Mouse (Mus musculus): ENCODE data around the gene Fap. TPM values are rescaled to one million over a fixed set of nuclear protein-coding genes. Genes with fewer than 3 reads are reported as not detected.

The Fap gene
- 23.1 and 38.9 TPM in 2 replicates for polyA plus RNA-seq (2011; ENCODE audit: insufficient read length, low read depth, missing spikeins)

GRCm38 (mm10) chr2:62573753-62574159 lies at the start of gene Fap:
TSS of gene Fap (minus strand) at chr2:62574075.
- Histone ChIP-seq H3K4me3 (ENCODE audit: insufficient read depth, low read length) (peak within 1 kb of the TSS; percentile 28), H3K4me1 (ENCODE audit: control insufficient read depth, insufficient read depth, low read length) (no peaks in the 10 kb centered on the region; the same call in 1 of the 2 replicates), H3K27ac (ENCODE audit: insufficient read depth, low read length) (peak within 1 kb of the TSS; percentile 65)
- TF ChIP-seq CTCF (IDR thresholded peaks at IDR 0.05; ENCODE audit: borderline replicate concordance, insufficient read depth, low read length) = no peak
- TF ChIP-seq POLR2A (IDR thresholded peaks at IDR 0.05; ENCODE audit: low read depth, low read length) = peak; percentile 39

- H3K4me1 ChIP-seq (ENCODE audit: control insufficient read depth, insufficient read depth, low read length) = no peaks in the 10 kb centered on the region
- no peak overlapping the region for H3K4me3 ChIP-seq (ENCODE audit: insufficient read depth, low read length)
- TF ChIP-seq POLR2A (IDR thresholded peaks at IDR 0.05; ENCODE audit: low read depth, low read length) (no peak), CTCF (IDR thresholded peaks at IDR 0.05; ENCODE audit: borderline replicate concordance, insufficient read depth, low read length) (no peak)
These were observed 49.2 kb upstream of the Fap start for GRCm38 (mm10) chr2:62623024-62623441.

GRCm38 (mm10) chr2:62619679-62620078 lies 45.8 kb upstream of the Fap start:
- Histone ChIP-seq H3K4me1 (ENCODE audit: control insufficient read depth, insufficient read depth, low read length) (no peaks in the 10 kb centered on the region), H3K27ac (ENCODE audit: insufficient read depth, low read length) (no peak overlapping the region), H3K4me3 (ENCODE audit: insufficient read depth, low read length) (no peak overlapping the region)
- no peak for TF ChIP-seq POLR2A (IDR thresholded peaks at IDR 0.05; ENCODE audit: low read depth, low read length)
- no peak for TF ChIP-seq CTCF (IDR thresholded peaks at IDR 0.05; ENCODE audit: borderline replicate concordance, insufficient read depth, low read length)

More at GRCm38 (mm10) chr2:62623024-62623441, 49.2 kb upstream of the Fap start:
- no peak overlapping the region for H3K27ac ChIP-seq (ENCODE audit: insufficient read depth, low read length)

- H3K4me3 ChIP-seq (ENCODE audit: insufficient read depth, low read length) = no peak overlapping the region
- TF ChIP-seq POLR2A (IDR thresholded peaks at IDR 0.05; ENCODE audit: low read depth, low read length) (no peak), CTCF (IDR thresholded peaks at IDR 0.05; ENCODE audit: borderline replicate concordance, insufficient read depth, low read length) (no peak)
- H3K4me1 ChIP-seq (ENCODE audit: control insufficient read depth, insufficient read depth, low read length) = no peaks in the 10 kb centered on the region
- no peak overlapping the region for H3K27ac ChIP-seq (ENCODE audit: insufficient read depth, low read length)
These were observed 45.1 kb upstream of the Fap start for GRCm38 (mm10) chr2:62618934-62619341.

GRCm38 (mm10) chr2:62613133-62613532 lies 39.3 kb upstream of the Fap start:
- Histone ChIP-seq H3K4me1 (ENCODE audit: control insufficient read depth, insufficient read depth, low read length) (no peaks in the 10 kb centered on the region), H3K4me3 (ENCODE audit: insufficient read depth, low read length) (no peak overlapping the region), H3K27ac (ENCODE audit: insufficient read depth, low read length) (no peak overlapping the region)
- no peak for TF ChIP-seq POLR2A (IDR thresholded peaks at IDR 0.05; ENCODE audit: low read depth, low read length)
- no peak for TF ChIP-seq CTCF (IDR thresholded peaks at IDR 0.05; ENCODE audit: borderline replicate concordance, insufficient read depth, low read length)

GRCm38 (mm10) chr2:62606205-62606604 lies 32.3 kb upstream of the Fap start:
- Histone ChIP-seq H3K27ac (ENCODE audit: insufficient read depth, low read length) (no peak overlapping the region), H3K4me3 (ENCODE audit: insufficient read depth, low read length) (no peak overlapping the region), H3K4me1 (ENCODE audit: control insufficient read depth, insufficient read depth, low read length) (no peaks in the 10 kb centered on the region)
- no peak for TF ChIP-seq POLR2A (IDR thresholded peaks at IDR 0.05; ENCODE audit: low read depth, low read length)

GRCm38 (mm10) chr2:62603530-62603929 lies 29.7 kb upstream of the Fap start:
- Histone ChIP-seq H3K4me1 (ENCODE audit: control insufficient read depth, insufficient read depth, low read length) (no peaks in the 10 kb centered on the region), H3K4me3 (ENCODE audit: insufficient read depth, low read length) (no peak overlapping the region), H3K27ac (ENCODE audit: insufficient read depth, low read length) (no peak overlapping the region)
- TF ChIP-seq POLR2A (IDR thresholded peaks at IDR 0.05; ENCODE audit: low read depth, low read length) = no peak
- no peak for TF ChIP-seq CTCF (IDR thresholded peaks at IDR 0.05; ENCODE audit: borderline replicate concordance, insufficient read depth, low read length)

GRCm38 (mm10) chr2:62596586-62596985 lies 22.7 kb upstream of the Fap start:
- peaks cover 2% of the 10 kb centered on the region; the same call in 1 of the 2 replicates for H3K4me1 ChIP-seq (ENCODE audit: control insufficient read depth, insufficient read depth, low read length)
- H3K4me3 ChIP-seq (ENCODE audit: insufficient read depth, low read length) = no peak overlapping the region
- H3K27ac ChIP-seq (ENCODE audit: insufficient read depth, low read length) = no peak overlapping the region
- TF ChIP-seq POLR2A (IDR thresholded peaks at IDR 0.05; ENCODE audit: low read depth, low read length) (no peak), CTCF (IDR thresholded peaks at IDR 0.05; ENCODE audit: borderline replicate concordance, insufficient read depth, low read length) (no peak)

GRCm38 (mm10) chr2:62594491-62594890 lies 20.6 kb upstream of the Fap start:
- Histone ChIP-seq H3K4me3 (ENCODE audit: insufficient read depth, low read length) (no peak overlapping the region), H3K27ac (ENCODE audit: insufficient read depth, low read length) (no peak overlapping the region; the same call in 1 of the 2 replicates), H3K4me1 (ENCODE audit: control insufficient read depth, insufficient read depth, low read length) (peaks cover 2% of the 10 kb centered on the region; the same call in 1 of the 2 replicates)
- TF ChIP-seq POLR2A (IDR thresholded peaks at IDR 0.05; ENCODE audit: low read depth, low read length) (no peak), CTCF (IDR thresholded peaks at IDR 0.05; ENCODE audit: borderline replicate concordance, insufficient read depth, low read length) (no peak)

- H3K4me1 ChIP-seq (ENCODE audit: control insufficient read depth, insufficient read depth, low read length) = peaks cover 2% of the 10 kb centered on the region
- no peak overlapping the region for H3K4me3 ChIP-seq (ENCODE audit: insufficient read depth, low read length)
- no peak overlapping the region for H3K27ac ChIP-seq (ENCODE audit: insufficient read depth, low read length)
- TF ChIP-seq CTCF (IDR thresholded peaks at IDR 0.05; ENCODE audit: borderline replicate concordance, insufficient read depth, low read length) (no peak), POLR2A (IDR thresholded peaks at IDR 0.05; ENCODE audit: low read depth, low read length) (no peak)
These were observed 17.7 kb upstream of the Fap start for GRCm38 (mm10) chr2:62591555-62591954.
